ENCODE assay signal across 8 mouse cellular contexts in the genomic region with DNA sequence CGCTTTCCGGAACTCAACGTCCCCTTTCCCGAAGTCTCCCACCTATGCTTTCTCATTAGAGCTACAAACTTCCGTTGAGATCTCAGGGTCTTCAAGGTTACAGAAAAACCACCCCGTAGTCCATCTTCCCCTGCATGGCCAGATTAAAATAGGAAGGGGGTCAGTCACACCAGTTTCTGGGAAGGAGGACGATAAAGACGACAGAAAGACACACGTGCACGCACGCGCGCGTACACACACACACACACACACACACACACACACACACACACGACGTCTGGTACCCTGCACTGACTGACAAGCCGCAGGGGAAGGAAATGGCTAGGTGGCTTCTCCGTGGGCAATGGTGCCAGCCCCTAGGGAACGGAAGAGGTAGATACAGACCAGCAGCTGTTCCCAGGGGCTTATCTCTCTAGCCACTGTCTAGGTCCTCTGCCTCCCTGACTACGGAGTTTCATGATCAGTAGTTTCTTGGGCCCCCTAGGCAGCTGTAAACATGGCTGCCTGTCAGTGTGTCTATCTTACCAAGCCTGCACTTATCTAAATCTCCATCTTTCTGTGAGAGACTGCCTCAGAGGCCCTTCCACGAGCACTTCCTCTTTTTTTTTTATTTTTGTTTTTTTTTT. TPM values are rescaled to one million over a fixed set of nuclear protein-coding genes. Genes with fewer than 3 reads are reported as not detected.
DNase-seq lines count a peak whose midpoint lies in the region; ATAC-seq lines count a peak whose summit lies in the region.

No protein-coding gene starts in this region.

- ATAC-seq in hindbrain, embryonic 11.5 days (ENCODE audit: low FRiP score), result no peak

- H3K27me3 ChIP-seq in hindbrain, embryonic 11.5 days (ENCODE audit: control insufficient read depth, insufficient read depth, low read length), result peaks cover 12% of the 10 kb centered on the region

- no peaks in the 10 kb centered on the region for H3K36me3 ChIP-seq in hindbrain, embryonic 11.5 days (ENCODE audit: control insufficient read depth, insufficient read depth, low read length)

- no peak overlapping the region for H3K27ac ChIP-seq in hindbrain, embryonic 11.5 days (ENCODE audit: low read depth, low read length)

- intact Hi-C loops in left cerebral cortex, postnatal 4 days (cut with DNase I), result loop anchor here (5.0 kb wide), 1 partner anchor 48 kb away; no protein-coding TSS in a partner anchor

- 0 out of 2 replicates have a peak overlapping the region, but pooled peaks have one; percentile 15 for H3K9ac ChIP-seq in hindbrain, embryonic 11.5 days (ENCODE audit: low read depth, low read length)

- H3K4me2 ChIP-seq in hindbrain, embryonic 11.5 days (replicated peaks; ENCODE audit: low read depth, low read length), result peak overlapping the region; percentile 79

- DNase-seq in embryo, embryonic 11 days, result peak; percentile 15
- no peak for DNase-seq in embryo, embryonic 9.5 days (ENCODE audit: extremely low spot score)
- DNase-seq in T-cell, adult 2 months (ENCODE audit: low spot score), result peak; percentile 86
- no peak for DNase-seq in hindbrain, embryonic 11.5 days (ENCODE audit: low spot score)
- peak; percentile 43 for DNase-seq in lung, postnatal 36 days
- DNase-seq in spleen, postnatal 36 days (ENCODE audit: low spot score in 2 of 2), result peak; percentile 87 to 88
- no peak for DNase-seq in left cerebral cortex, postnatal 4 days
- no peak for DNase-seq in right cerebral cortex, adult 18-20 months

- WGBS in hindbrain, embryonic 11.5 days, result 21% methylated on average over 20 of the region's 21 CpGs

- H3K4me1 ChIP-seq in hindbrain, embryonic 11.5 days (replicated peaks; ENCODE audit: control insufficient read depth, insufficient read depth, low read length), result no peaks in the 10 kb centered on the region

- H3K4me3 ChIP-seq in hindbrain, embryonic 11.5 days (ENCODE audit: low read depth, low read length), result peak overlapping the region; percentile 31

- H3K9me3 ChIP-seq in hindbrain, embryonic 11.5 days (ENCODE audit: control insufficient read depth, low read length), result no peaks in the 10 kb centered on the region

RNA-seq across cellular contexts. Expression of gene Itgb7, which starts 6.6 kb away (rescaled TPM):
- 1.0 and 1.1 TPM in 2 replicates for polyA plus RNA-seq in hindbrain, embryonic 11.5 days (2014; fragmentation: Nextera tagmentation; extraction: Ambion mirVana)
- 1 to 10 TPM in 1 of 2 experiments, under 1 TPM in 1; 0.74 to 1.1 TPM for total RNA-seq in left cerebral cortex, postnatal 4 days (2021)

RNA-seq across cellular contexts. Expression of gene Csad, which starts 20.6 kb away (rescaled TPM):
- polyA plus RNA-seq in hindbrain, embryonic 11.5 days (2014; fragmentation: Nextera tagmentation; extraction: Ambion mirVana), result 23.5 and 27.9 TPM in 2 replicates
- 10 to 100 TPM; 27.8 TPM for total RNA-seq in left cerebral cortex, postnatal 4 days (2021)

RNA-seq across cellular contexts. Expression of gene Zfp740, which starts 22.1 kb away (rescaled TPM):
- polyA plus RNA-seq in hindbrain, embryonic 11.5 days (2014; fragmentation: Nextera tagmentation; extraction: Ambion mirVana), result 49.7 and 63.8 TPM in 2 replicates
- total RNA-seq in left cerebral cortex, postnatal 4 days (2021), result 10 to 100 TPM; 70.3 to 70.6 TPM

RNA-seq across cellular contexts. Expression of gene Rarg, which starts 32.2 kb away (rescaled TPM):
- 20.3 and 21.7 TPM in 2 replicates for polyA plus RNA-seq in hindbrain, embryonic 11.5 days (2014; fragmentation: Nextera tagmentation; extraction: Ambion mirVana)
- total RNA-seq in left cerebral cortex, postnatal 4 days (2021), result 10 to 100 TPM; 15.9 to 16.9 TPM

RNA-seq across cellular contexts. Expression of gene Gm9918, which starts 45.3 kb away (rescaled TPM):
- 0.15 TPM in 2 replicates for polyA plus RNA-seq in hindbrain, embryonic 11.5 days (2014; fragmentation: Nextera tagmentation; extraction: Ambion mirVana)
- not detected for total RNA-seq in left cerebral cortex, postnatal 4 days (2021)

Comparison
In these comparisons a context has a peak if more than half of its experiments do, and no peak if none do; other contexts are left out.
1. DNase-seq: peak in embryo, embryonic 11 days (single experiment), T-cell, adult 2 months (single experiment), lung, postnatal 36 days (single experiment) and spleen, postnatal 36 days (2 of 2); none in embryo, embryonic 9.5 days (single experiment), hindbrain, embryonic 11.5 days (single experiment), left cerebral cortex, postnatal 4 days (single experiment) and right cerebral cortex, adult 18-20 months (single experiment).